Mouse (Mus musculus) 3134 (cell line): ENCODE measurements at regions not wholly inside any gene's neighbourhood (a gene's known extent, or its start where the extent isn't known, plus 50 kb on each side); places are given as distances from the start of the nearest gene placed in this dataset.

Experiments used
- DNase-seq: peaks from one replicate; pipeline ENCODE4 v3.0.0-alpha.2; 2011; ENCODE audit warnings: low spot score; ENCODE audit not compliant: insufficient read length; ENCODE audit errors: extremely low read depth

GRCm38 (mm10) chr16:57823329-57823728, 68.8 kb upstream of the Col8a1 start:
- no peak for DNase-seq

- DNase-seq, result no peak
These were observed 90.9 kb upstream of the Col8a1 start for GRCm38 (mm10) chr16:57845416-57845815.

DNA sequence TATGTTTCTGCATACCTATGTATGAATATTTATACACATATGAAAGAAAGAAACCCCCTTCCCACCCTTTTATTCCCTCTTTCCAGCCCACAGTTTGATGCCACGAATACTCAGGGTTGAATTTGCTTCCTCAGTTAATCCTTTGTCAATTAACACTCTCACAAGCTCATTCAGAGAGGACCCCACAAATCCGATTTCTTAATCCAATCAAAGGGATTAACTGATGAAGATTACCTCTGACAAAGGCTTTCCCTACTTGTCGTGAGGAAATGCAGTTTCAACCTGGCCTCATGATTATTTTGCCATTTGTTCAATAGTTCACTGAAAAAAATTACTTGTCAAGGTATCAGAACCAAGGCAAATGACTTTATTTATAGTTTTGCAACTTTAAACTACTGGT, 91.8 kb upstream of the Col8a1 start:
- no peak for DNase-seq

GRCm38 (mm10) chr16:57851854-57852253, 97.3 kb upstream of the Col8a1 start:
- peak; percentile 7 for DNase-seq

- DNase-seq, result no peak
These were observed 98.4 kb upstream of the Col8a1 start for GRCm38 (mm10) chr16:57852838-57853460.

GRCm38 (mm10) chr16:57853751-57854150, 99.2 kb upstream of the Col8a1 start:
- DNase-seq, result no peak

GRCm38 (mm10) chr16:57857071-57857470, 102.5 kb upstream of the Col8a1 start:
- no peak for DNase-seq

DNA sequence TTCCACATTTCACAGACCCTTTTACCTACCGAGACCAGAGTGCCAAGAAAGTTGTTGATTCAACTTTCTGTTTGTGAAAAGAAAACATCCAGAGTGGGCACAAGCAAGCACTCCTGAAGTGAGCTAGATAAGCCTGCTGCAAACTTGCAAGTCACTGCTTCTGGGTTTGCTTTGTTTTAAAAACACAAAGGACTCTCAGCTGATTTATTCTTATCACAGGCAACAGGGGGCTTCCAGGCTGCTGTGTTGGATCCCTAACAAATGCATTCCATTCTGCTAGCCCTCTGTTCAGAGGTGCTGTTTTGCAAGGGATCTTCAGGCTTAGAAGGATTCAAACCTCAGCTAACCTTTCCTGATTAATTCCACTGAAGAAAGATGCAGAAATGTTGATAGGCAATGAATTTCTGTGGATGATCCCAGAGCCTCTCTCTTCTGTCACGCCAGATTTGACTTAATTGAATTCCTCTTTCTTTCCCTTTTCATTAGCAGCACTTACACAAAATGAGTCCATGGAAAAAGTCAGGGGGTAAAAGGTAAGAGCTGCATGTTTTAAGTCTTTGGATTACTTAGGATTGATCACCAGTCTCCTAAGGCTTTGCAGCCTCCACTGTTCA, 103.7 kb upstream of the Col8a1 start:
- DNase-seq, result no peak

GRCm38 (mm10) chr16:57858765-57859201, 104.2 kb upstream of the Col8a1 start:
- DNase-seq, result no peak

DNA sequence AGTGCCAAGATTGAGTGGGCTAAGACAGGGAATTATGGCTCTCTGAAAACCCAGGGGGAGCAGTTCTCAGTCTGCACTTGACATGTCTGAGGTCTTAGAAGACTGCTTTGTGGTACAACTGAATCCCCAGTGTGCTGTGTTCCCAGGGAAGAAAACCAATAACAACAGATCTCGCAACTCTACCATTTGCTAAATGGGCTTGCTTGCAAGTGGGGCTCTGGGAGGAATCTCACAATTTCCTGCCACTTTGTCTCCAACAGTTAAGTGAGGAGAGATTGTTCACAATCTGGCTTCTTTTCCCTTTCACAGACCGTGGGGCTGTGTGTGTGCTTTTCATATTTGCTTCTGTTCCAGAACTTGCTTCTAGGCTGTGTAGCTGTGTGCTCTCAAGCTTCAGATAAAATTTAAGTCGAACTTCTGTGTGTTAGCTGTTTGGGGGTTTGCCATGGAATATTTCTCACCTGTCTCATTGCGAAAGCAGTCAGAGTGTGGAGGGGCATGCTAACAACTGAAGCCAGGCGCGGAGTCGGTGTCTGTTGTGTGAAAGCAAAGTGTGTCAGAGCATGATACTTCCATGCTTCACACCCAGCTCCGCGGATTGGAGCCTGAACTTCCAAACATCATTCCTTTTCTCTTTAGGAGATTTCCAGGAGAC, 108.8 kb upstream of the Col8a1 start:
- no peak for DNase-seq

GRCm38 (mm10) chr16:57876857-57877256, 122.3 kb upstream of the Col8a1 start:
- no peak for DNase-seq

- DNase-seq, result no peak
These were observed 127.1 kb upstream of the Col8a1 start for GRCm38 (mm10) chr16:57881575-57882094.

DNA sequence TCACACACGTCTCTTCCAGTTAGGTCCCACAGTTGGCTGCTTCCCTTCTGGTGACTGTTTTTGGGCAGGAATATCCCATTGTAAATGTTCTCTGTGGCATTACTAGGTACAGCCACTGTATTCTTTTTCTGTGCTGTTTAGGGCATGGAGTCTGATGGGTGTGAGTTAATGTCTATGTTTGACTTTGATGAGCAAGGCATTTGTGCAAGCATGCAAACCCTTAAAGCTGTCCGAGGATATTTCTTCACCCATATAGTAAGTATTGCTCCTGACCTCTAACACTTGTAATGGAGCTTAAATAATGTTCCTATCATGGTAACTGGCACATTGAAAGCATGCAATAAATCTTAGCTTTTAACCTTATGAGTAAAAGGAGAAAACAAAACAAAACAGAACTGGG, 133.6 kb upstream of the Col8a1 start:
- DNase-seq, result no peak

DNA sequence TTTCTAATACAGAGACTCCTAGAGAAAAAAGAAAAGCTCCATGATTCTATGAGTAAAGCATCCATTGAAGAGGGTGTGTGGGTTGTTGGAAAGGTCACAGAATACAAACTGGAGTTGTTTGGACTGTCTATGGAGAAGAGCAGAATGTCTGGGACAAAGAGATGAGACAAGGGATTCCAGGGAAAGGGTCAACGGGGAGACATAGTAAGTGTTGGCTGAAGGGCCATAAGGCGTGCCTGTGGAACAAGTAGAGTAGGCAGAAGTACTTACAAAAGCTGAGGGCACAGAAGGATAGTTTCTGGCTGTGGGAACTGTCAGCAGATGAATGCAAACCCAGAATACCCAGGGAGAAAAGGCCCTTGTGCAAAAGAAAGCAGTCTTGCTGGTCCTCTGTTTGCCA, 134.0 kb upstream of the Col8a1 start:
- no peak for DNase-seq

DNA sequence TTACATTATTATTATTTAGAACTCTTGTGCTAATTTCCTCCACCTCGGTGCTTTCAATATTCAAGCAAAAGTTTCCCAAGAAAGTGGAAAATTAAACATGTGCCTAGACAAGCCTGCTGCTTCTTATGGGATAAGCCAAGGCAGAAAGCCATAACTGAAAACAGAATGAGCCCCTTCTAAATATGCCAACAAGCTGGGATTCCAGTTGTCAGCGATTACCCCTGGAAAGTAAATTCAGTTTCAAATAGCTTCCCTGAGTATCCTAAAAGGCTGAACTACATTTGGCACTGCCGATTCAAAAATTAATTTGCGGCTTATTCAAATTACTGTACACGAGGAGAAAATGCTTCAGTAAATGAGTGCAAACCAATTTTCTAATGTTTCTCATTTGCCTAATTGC, 135.6 kb upstream of the Col8a1 start:
- DNase-seq, result no peak

DNA sequence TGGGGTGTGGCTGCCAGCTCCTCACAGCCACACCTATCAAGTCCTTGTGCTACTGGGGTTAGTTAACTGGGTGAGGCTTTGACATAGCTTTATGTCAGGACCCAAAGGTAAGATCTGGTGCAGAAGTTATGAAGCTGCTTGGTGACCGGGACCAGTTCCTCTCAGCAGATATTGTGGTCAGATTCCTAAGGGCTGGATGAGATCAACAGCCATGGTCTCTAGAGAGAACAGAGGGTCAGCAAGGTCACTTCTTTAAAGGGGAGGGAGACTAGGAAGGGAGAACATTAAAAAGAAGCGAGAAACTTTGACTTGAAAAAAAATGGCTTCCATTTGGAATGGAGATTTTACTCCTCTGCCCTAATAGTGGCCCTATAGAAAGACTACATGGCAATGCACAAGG, 138.6 kb upstream of the Col8a1 start:
- no peak for DNase-seq

DNA sequence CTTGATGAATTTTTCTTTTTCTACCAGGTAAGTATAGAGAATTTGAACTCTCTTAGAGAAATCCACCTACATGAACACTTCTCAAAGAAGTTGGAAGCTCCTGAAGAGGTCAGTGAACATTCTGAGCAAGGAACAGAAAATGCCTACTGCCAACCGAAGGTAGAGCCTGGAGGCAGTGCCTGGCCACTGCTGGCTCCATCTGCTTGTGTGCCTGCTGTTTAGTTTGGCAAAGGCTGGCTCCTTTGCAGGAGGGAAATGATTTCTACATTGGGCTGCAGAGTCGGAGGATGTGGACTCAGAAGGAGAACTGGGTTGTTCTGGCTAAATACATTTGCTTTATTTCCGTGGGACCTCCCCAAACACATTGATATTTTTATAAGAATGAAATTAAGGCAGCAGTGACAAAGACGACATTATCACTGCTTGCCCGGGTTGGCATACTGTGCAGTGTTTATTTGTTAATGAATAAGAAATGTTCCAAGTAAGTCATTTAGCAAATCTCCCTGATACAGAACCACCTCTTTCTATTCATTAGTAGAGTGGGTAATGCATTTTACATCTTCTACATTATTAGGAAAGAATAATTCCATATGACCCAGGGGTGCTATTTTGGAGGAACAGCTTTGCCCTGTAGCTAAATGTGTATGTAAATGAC, 139.3 kb upstream of the Col8a1 start:
- no peak for DNase-seq

DNA sequence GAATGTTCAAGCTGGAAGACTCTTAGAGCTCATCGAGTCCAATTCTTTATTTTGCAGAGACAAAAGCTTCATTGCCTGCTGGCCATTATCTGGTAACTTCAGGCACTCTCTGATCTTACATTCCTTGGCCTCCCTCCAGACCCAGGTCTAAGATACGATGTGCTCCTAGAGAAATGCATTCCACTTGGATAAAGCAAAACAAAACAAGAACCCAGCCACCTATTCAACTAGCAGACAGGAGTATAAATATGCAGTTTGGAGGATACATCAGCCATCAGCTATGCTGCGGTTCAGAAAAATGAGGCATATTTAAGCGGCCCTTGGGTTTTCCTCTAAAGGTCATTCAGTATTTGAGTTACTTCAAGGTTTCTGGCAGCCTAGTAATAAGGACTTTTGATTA, 146.5 kb upstream of the Col8a1 start:
- DNase-seq, result no peak

- DNase-seq, result no peak
These were observed 148.0 kb upstream of the Col8a1 start for GRCm38 (mm10) chr16:57902498-57902897.

GRCm38 (mm10) chr16:57912001-57912400, 157.5 kb upstream of the Col8a1 start:
- no peak for DNase-seq

- DNase-seq, result no peak
These were observed 160.0 kb upstream of the Col8a1 start for GRCm38 (mm10) chr16:57914506-57914905.
